Mouse (Mus musculus): ENCODE measurements around the gene Olfr329-ps. TPM values are rescaled to one million over a fixed set of nuclear protein-coding genes. Genes with fewer than 3 reads are reported as not detected.

Gene Olfr329-ps
- polyA plus RNA-seq, 1 experiment from 2014 or later, result not detected

Other genes with a start within 250 kb of the Olfr329-ps start
- 6.9 and 7.6 TPM in 2 replicates for gene Zfp692, start 239.4 kb downstream of the Olfr329-ps start, polyA plus RNA-seq (2014; fragmentation: Nextera tagmentation; extraction: Ambion mirVana)
- gene Zfp672, start 216.1 kb downstream of the Olfr329-ps start, polyA plus RNA-seq (2014; fragmentation: Nextera tagmentation; extraction: Ambion mirVana), result 33.9 and 38.4 TPM in 2 replicates
- 19.2 and 19.5 TPM in 2 replicates for gene Sh3bp5l, start 215.7 kb downstream of the Olfr329-ps start, polyA plus RNA-seq (2014; fragmentation: Nextera tagmentation; extraction: Ambion mirVana)
- not detected in 2 replicates for gene Lypd8, start 167.4 kb downstream of the Olfr329-ps start, polyA plus RNA-seq (2014; fragmentation: Nextera tagmentation; extraction: Ambion mirVana)
- gene 1810065E05Rik, start 125.3 kb downstream of the Olfr329-ps start, polyA plus RNA-seq (2014; fragmentation: Nextera tagmentation; extraction: Ambion mirVana), result not detected in 2 replicates
- gene Gm12253, start 113.9 kb downstream of the Olfr329-ps start, polyA plus RNA-seq (2014; fragmentation: Nextera tagmentation; extraction: Ambion mirVana), result not detected in 2 replicates
- not detected in 2 replicates for gene Lypd9, start 93.5 kb downstream of the Olfr329-ps start, polyA plus RNA-seq (2014; fragmentation: Nextera tagmentation; extraction: Ambion mirVana)
- gene Olfr30, start 84.2 kb downstream of the Olfr329-ps start, polyA plus RNA-seq (2014; fragmentation: Nextera tagmentation; extraction: Ambion mirVana), result not detected in 2 replicates
- gene Olfr332, start 53.9 kb downstream of the Olfr329-ps start, polyA plus RNA-seq (2014; fragmentation: Nextera tagmentation; extraction: Ambion mirVana), result not detected in 2 replicates
- gene Olfr331, start 43.9 kb downstream of the Olfr329-ps start, polyA plus RNA-seq (2014; fragmentation: Nextera tagmentation; extraction: Ambion mirVana), result not detected in 2 replicates
- not detected in 2 replicates for gene Olfr330, start 11.6 kb downstream of the Olfr329-ps start, polyA plus RNA-seq (2014; fragmentation: Nextera tagmentation; extraction: Ambion mirVana)
- not detected in 2 replicates for gene Olfr328, start 9.2 kb upstream of the Olfr329-ps start, polyA plus RNA-seq (2014; fragmentation: Nextera tagmentation; extraction: Ambion mirVana)
- gene Olfr224, start 24.1 kb upstream of the Olfr329-ps start, polyA plus RNA-seq (2014; fragmentation: Nextera tagmentation; extraction: Ambion mirVana), result not detected in 2 replicates
- not detected in 2 replicates for gene Olfr325, start 31.3 kb upstream of the Olfr329-ps start, polyA plus RNA-seq (2014; fragmentation: Nextera tagmentation; extraction: Ambion mirVana)
- gene Olfr324, start 48.7 kb upstream of the Olfr329-ps start, polyA plus RNA-seq (2014; fragmentation: Nextera tagmentation; extraction: Ambion mirVana), result not detected in 2 replicates
- gene 2210407C18Rik, start 69.7 kb upstream of the Olfr329-ps start, polyA plus RNA-seq (2014; fragmentation: Nextera tagmentation; extraction: Ambion mirVana), result not detected in 2 replicates
- gene Olfr323, start 84.1 kb upstream of the Olfr329-ps start, polyA plus RNA-seq (2014; fragmentation: Nextera tagmentation; extraction: Ambion mirVana), result not detected in 2 replicates
- gene Trim58, start 94.0 kb upstream of the Olfr329-ps start, polyA plus RNA-seq (2014; fragmentation: Nextera tagmentation; extraction: Ambion mirVana), result 0.15 TPM in 1 of 2 replicates, not detected in the other
- gene Olfr322, start 112.4 kb upstream of the Olfr329-ps start, polyA plus RNA-seq (2014; fragmentation: Nextera tagmentation; extraction: Ambion mirVana), result not detected in 2 replicates
- not detected in 2 replicates for gene Olfr320, start 134.7 kb upstream of the Olfr329-ps start, polyA plus RNA-seq (2014; fragmentation: Nextera tagmentation; extraction: Ambion mirVana)
- not detected in 2 replicates for gene Olfr319, start 152.7 kb upstream of the Olfr329-ps start, polyA plus RNA-seq (2014; fragmentation: Nextera tagmentation; extraction: Ambion mirVana)
- gene Olfr318, start 177.6 kb upstream of the Olfr329-ps start, polyA plus RNA-seq (2014; fragmentation: Nextera tagmentation; extraction: Ambion mirVana), result not detected in 2 replicates
- not detected in 2 replicates for gene Olfr317, start 192.8 kb upstream of the Olfr329-ps start, polyA plus RNA-seq (2014; fragmentation: Nextera tagmentation; extraction: Ambion mirVana)
- not detected in 2 replicates for gene Olfr316, start 206.3 kb upstream of the Olfr329-ps start, polyA plus RNA-seq (2014; fragmentation: Nextera tagmentation; extraction: Ambion mirVana)
- gene Olfr315, start 226.8 kb upstream of the Olfr329-ps start, polyA plus RNA-seq (2014; fragmentation: Nextera tagmentation; extraction: Ambion mirVana), result not detected in 2 replicates
- gene Olfr314, start 236.5 kb upstream of the Olfr329-ps start, polyA plus RNA-seq (2014; fragmentation: Nextera tagmentation; extraction: Ambion mirVana), result 0.07 TPM in 1 of 2 replicates, not detected in the other

Measured in heart, embryonic 14.5 days (tissue).